Mouse (Mus musculus) hematopoietic multipotent progenitor cell, adult 10-12 weeks (in vitro differentiated cells): Measurements from ENCODE around the gene Irx5. TPM values are rescaled to one million over a fixed set of nuclear protein-coding genes. Genes with fewer than 3 reads are reported as not detected.

Source experiments
- polyA plus RNA-seq: library from polyadenylated mRNA; stranded (reverse); fragments of >175 nt; gene quantifications from 2 replicates; pipeline ENCODE4 v1.2.3, GENCODE M21; 2012; ENCODE audit warnings: low replicate concordance

Irx5 gene
- 0.04 TPM in 1 of 2 replicates, not detected in the other for polyA plus RNA-seq

GRCm38 (mm10) chr8:92357398-92357981 lies at the start of gene Irx5:
TSS of gene Irx5 (plus strand) at chr8:92357625.

